Mouse (Mus musculus): Measurements from ENCODE around the gene Zfyve28.

DNA sequence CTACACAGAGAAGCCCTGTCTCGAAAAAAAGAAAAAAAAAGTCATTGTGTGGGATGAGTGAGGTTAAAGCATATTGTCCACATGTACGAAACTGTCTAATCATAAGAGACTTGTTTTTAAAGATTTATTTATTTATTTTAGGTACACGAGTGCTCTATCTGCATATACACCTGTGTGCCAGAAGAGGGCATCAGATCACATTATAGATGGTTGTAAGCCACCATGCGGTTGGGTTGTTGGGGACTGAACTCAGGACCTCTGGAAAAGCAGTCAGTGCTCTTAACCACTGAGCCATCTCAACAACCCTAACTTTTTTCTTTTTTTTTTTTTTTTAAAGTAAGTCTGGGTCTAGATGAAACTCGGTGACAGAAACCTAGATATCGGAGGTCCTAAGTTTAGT lies 5.1 kb upstream of the Zfyve28 start:
- no peak for TF ChIP-seq CTCF (IDR thresholded peaks at IDR 0.05; ENCODE audit: low read depth, low read length)
- TF ChIP-seq POLR2A (IDR thresholded peaks at IDR 0.05; ENCODE audit: extremely low read depth, insufficient read depth, low read length) = no peak
